Mouse (Mus musculus) kidney, embryonic 16.5 days (tissue): ENCODE results near the gene Actr2. TPM values are rescaled to one million over a fixed set of nuclear protein-coding genes. Genes with fewer than 3 reads are reported as not detected.
A peak's percentile ranks its signal among the peaks of the same experiment; 100 is the strongest.

ENCODE experiments used
- ATAC-seq: fragments of 200-750 bp; cut with Nextera tagmentation; 2 replicates; pipeline ENCODE4 v1.8.0; 2017; ENCODE audit warnings: moderate TSS enrichment; ENCODE audit not compliant: low FRiP score, low TSS enrichment
- H3K27ac ChIP-seq: fragments of 300-500 bp; sonication (generic); 2 replicates; pipeline ENCODE4 v1.5.1; 2014; ENCODE audit warnings: low read length
- H3K27me3 ChIP-seq: fragments of 300-500 bp; sonication (generic); 2 replicates; pipeline ENCODE4 v1.6.1; 2014; ENCODE audit warnings: low read length, control low read depth, mixed read lengths; ENCODE audit not compliant: insufficient read depth
- H3K36me3 ChIP-seq: fragments of 300-500 bp; sonication (generic); 2 replicates; pipeline ENCODE4 v1.6.1; 2014; ENCODE audit warnings: low read length, control low read depth, mixed read lengths; ENCODE audit not compliant: insufficient read depth
- H3K4me1 ChIP-seq: fragments of 300-500 bp; sonication (generic); 2 replicates; pipeline ENCODE4 v1.6.1; 2014; ENCODE audit warnings: low read length, control low read depth, mixed read lengths; ENCODE audit not compliant: insufficient read depth
- H3K4me2 ChIP-seq: fragments of 300-500 bp; sonication (generic); replicated peaks from 2 replicates; pipeline ENCODE4 v1.6.1; 2014; ENCODE audit warnings: low read depth, low read length
- H3K4me3 ChIP-seq: fragments of 300-500 bp; sonication (generic); 2 replicates; pipeline ENCODE4 v1.5.1; 2014; ENCODE audit warnings: mild to moderate bottlenecking, low read length
- H3K9ac ChIP-seq: fragments of 300-500 bp; sonication (generic); replicated peaks from 2 replicates; pipeline ENCODE4 v1.6.1; 2014; ENCODE audit warnings: low read length
- H3K9me3 ChIP-seq: fragments of 300-500 bp; sonication (generic); 2 replicates; pipeline ENCODE4 v1.6.1; 2016; ENCODE audit warnings: low read length, control low read depth
- WGBS: fragments of 180-500 bp; shearing (Covaris S2); extraction: QIAGEN DNeasy Blood & Tissue Kit; methylation state at CpG from one replicate; pipeline ENCODE4 v1.1.7; 2014; 5-methylcytosine and 5-hydroxymethylcytosine counted together
- polyA plus RNA-seq: library from polyadenylated mRNA; unstranded; fragments of >200 nt; fragmentation: Nextera tagmentation; extraction: Ambion mirVana; gene quantifications from 2 replicates; pipeline ENCODE4 v1.2.1, GENCODE M21; 2015

The Actr2 gene
- polyA plus RNA-seq, 1 experiment from 2014 or later: 109 TPM

DNA sequence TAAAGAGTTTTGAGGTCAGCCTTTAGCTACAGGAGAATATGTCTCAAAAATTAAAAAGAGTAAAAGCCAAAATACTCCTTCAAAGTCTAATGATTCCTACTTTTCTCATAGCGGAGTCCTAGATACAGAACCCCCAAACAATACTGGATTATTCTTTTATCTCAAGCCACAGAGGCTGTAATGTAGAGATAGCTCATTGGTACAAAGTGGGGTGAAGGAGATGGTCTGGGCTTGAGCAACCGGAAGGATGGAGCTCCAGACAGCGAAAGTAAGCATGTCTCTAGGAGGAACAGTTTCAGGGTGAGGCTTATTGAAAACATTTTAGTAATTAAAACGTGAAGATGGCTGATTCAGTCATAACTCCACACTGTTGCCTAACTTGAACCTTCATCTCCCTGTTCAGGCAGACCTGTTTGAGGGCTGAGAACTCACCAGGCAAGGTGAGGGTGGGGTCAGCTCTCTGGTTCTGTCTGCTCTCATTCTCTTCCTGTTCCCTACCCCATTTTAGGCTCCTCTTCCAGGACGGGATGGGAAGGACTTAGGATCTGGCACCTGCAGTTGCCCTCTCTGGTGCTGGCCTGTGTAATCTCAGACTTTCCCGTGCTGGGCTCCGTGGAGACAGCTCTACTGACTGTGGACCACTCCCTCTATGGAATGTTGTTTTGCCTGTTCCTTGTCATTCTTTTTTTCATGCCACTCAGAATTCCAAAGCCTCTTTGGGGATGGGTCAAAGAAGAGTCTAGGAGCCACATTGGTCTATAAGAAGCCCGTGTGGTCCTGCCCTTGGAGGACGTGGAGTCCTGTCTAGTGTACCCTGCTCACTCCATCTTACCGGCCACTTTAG, 14.2 kb upstream of the Actr2 start:
- Histone ChIP-seq H3K4me2 (no peak overlapping the region), H3K9ac (no peak overlapping the region), H3K27me3 (no peaks in the 10 kb centered on the region), H3K4me1 (no peaks in the 10 kb centered on the region), H3K36me3 (no peaks in the 10 kb centered on the region), H3K27ac (no peak overlapping the region), H3K9me3 (no peaks in the 10 kb centered on the region), H3K4me3 (no peak overlapping the region)
- ATAC-seq: no peak
- 77% methylated on average over 10 of the region's 10 CpGs for WGBS

- Histone ChIP-seq H3K9ac (no peak overlapping the region), H3K9me3 (no peaks in the 10 kb centered on the region), H3K36me3 (no peaks in the 10 kb centered on the region), H3K27ac (no peak overlapping the region), H3K4me1 (no peaks in the 10 kb centered on the region), H3K4me3 (no peak overlapping the region), H3K27me3 (no peaks in the 10 kb centered on the region), H3K4me2 (no peak overlapping the region)
- WGBS: 78% methylated on average over 1 of the region's 1 CpGs
- ATAC-seq: no peak
Observed at GRCm38 (mm10) chr11:20125423-20125822, 12.7 kb upstream of the Actr2 start.

- Histone ChIP-seq H3K4me3 (no peak overlapping the region), H3K9me3 (no peaks in the 10 kb centered on the region), H3K4me2 (no peak overlapping the region), H3K27ac (no peak overlapping the region), H3K4me1 (peaks cover 7% of the 10 kb centered on the region), H3K27me3 (no peaks in the 10 kb centered on the region), H3K36me3 (no peaks in the 10 kb centered on the region), H3K9ac (no peak overlapping the region)
- no peak for ATAC-seq
- WGBS: 92% methylated on average over 4 of the region's 4 CpGs
Observed at GRCm38 (mm10) chr11:20116701-20117100, 4.0 kb upstream of the Actr2 start.

DNA sequence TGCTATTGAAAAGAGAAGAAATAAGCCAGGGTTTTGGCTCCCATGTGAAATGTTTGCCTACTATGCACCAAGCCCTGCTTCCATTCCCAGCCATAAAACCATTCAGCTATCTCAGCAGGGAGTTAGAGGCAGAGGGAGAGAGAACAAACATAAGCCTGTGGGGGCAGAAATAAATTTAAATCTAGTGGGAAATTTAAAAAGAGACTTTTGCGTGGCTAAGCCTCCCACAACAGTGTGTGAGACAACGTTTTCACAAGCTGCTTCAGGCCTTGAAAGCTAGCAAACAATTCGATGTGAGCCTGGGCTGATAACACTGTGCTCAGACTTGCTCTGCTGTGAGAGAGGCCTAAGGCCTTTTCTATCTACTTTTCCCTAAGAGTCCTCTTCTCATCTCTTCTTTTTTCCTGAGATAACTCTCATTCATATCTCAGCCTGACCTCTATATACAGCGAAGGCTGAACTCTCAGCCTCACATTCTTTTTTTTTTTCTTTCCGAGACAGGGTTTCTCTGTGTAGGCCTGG, 3.4 kb upstream of the Actr2 start:
- Histone ChIP-seq H3K4me2 (no peak overlapping the region), H3K27ac (no peak overlapping the region), H3K27me3 (no peaks in the 10 kb centered on the region), H3K9me3 (no peaks in the 10 kb centered on the region), H3K4me1 (peaks cover 12% of the 10 kb centered on the region), H3K4me3 (no peak overlapping the region), H3K36me3 (no peaks in the 10 kb centered on the region), H3K9ac (no peak overlapping the region)
- ATAC-seq: no peak
- WGBS: 74% methylated on average over 5 of the region's 5 CpGs

DNA sequence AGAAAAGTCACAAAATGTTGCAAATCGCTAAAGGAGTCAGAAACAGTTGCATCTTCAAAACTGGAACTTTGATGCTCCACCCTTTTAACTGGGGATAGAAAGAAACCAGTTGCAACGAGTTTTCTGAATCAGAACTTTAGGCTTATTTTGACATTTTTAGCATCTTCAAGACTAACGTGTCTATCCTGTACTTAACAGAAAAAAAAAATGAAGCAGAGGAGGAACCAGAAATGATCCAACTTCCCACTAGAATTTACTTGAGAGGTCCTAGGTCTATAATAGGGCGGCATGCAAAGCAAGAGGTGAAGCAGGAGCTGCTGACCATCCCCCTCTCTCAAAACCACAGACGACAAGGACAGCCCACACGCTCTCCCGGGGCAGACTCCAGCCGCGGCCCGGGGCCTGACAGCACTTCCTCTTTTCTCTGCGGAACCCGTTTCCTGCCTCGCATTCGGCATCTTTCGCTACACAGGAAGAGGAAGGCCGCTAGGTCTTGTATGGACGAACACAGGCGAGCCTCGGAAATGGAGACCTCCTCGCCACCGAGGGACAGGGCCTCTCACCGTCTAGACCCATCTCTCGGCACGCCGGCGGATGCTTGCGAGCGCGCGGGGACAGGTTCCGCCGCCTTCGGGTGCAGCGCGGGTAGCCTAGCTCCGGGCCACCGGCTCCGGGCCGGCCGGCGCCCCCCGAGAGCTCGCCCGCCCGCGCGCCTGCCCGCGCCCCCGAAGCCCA, 540 bp downstream of the Actr2 start:
- H3K27ac ChIP-seq: peak overlapping the region; percentile 97
- H3K4me1 ChIP-seq: peaks cover 13% of the 10 kb centered on the region
- H3K4me2 ChIP-seq: peak overlapping the region; percentile 56
- H3K9me3 ChIP-seq: no peaks in the 10 kb centered on the region
- H3K4me3 ChIP-seq: peak overlapping the region; percentile 88
- H3K27me3 ChIP-seq: no peaks in the 10 kb centered on the region
- WGBS: under 1% methylated on average over 49 of the region's 50 CpGs
- ATAC-seq: peak; percentile 84
- no peaks in the 10 kb centered on the region for H3K36me3 ChIP-seq
- H3K9ac ChIP-seq: peak overlapping the region; percentile 86

DNA sequence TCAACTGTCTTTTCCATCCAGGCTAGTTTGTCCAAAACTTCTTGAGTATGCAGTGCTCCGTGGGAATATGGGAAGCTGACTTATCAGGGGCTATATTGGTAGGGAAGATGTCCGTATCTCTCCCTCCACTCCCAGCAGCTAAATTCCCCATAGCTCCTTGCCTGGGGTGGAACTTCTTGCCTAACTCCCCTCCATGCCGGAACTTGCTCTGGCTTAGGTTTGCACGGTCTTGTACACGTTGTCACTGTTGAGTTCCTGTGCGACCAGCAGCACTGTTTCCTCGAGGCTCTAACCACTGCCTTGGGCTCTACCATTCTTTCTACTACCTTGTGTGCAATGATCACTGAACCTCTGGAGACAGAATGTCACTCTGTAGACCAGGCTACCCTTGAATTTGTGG, 4.6 kb downstream of the Actr2 start:
- Histone ChIP-seq H3K9ac (no peak overlapping the region), H3K4me1 (peaks cover 7% of the 10 kb centered on the region), H3K4me2 (no peak overlapping the region), H3K4me3 (no peak overlapping the region), H3K36me3 (no peaks in the 10 kb centered on the region), H3K27ac (no peak overlapping the region), H3K9me3 (no peaks in the 10 kb centered on the region), H3K27me3 (no peaks in the 10 kb centered on the region)
- no peak for ATAC-seq
- 93% methylated on average over 7 of the region's 7 CpGs for WGBS

GRCm38 (mm10) chr11:20107683-20108082, 5.0 kb downstream of the Actr2 start:
- Histone ChIP-seq H3K27ac (no peak overlapping the region), H3K4me1 (peaks cover 7% of the 10 kb centered on the region), H3K4me3 (no peak overlapping the region), H3K9me3 (no peaks in the 10 kb centered on the region), H3K27me3 (no peaks in the 10 kb centered on the region), H3K36me3 (no peaks in the 10 kb centered on the region), H3K4me2 (no peak overlapping the region), H3K9ac (no peak overlapping the region)
- ATAC-seq: no peak
- WGBS: 91% methylated on average over 4 of the region's 4 CpGs

GRCm38 (mm10) chr11:20106946-20107345, 5.8 kb downstream of the Actr2 start:
- WGBS: 86% methylated on average over 3 of the region's 3 CpGs

GRCm38 (mm10) chr11:20103949-20104348, 8.8 kb downstream of the Actr2 start:
- no peaks in the 10 kb centered on the region for H3K4me1 ChIP-seq
- H3K9ac ChIP-seq: no peak overlapping the region
- H3K27ac ChIP-seq: no peak overlapping the region
- H3K4me2 ChIP-seq: no peak overlapping the region
- 88% methylated on average over 2 of the region's 2 CpGs for WGBS
- ATAC-seq: no peak
- no peaks in the 10 kb centered on the region for H3K27me3 ChIP-seq
- H3K9me3 ChIP-seq: no peaks in the 10 kb centered on the region
- 0 out of 2 replicates have a peak, but pooled peaks cover 5% of the 10 kb centered on the region for H3K36me3 ChIP-seq
- H3K4me3 ChIP-seq: no peak overlapping the region

More at GRCm38 (mm10) chr11:20106946-20107345, 5.8 kb downstream of the Actr2 start:
- Histone ChIP-seq H3K9ac (no peak overlapping the region), H3K9me3 (no peaks in the 10 kb centered on the region), H3K4me2 (no peak overlapping the region), H3K4me3 (no peak overlapping the region), H3K27me3 (no peaks in the 10 kb centered on the region), H3K4me1 (peaks cover 7% of the 10 kb centered on the region), H3K27ac (no peak overlapping the region), H3K36me3 (no peaks in the 10 kb centered on the region)
- no peak for ATAC-seq

DNA sequence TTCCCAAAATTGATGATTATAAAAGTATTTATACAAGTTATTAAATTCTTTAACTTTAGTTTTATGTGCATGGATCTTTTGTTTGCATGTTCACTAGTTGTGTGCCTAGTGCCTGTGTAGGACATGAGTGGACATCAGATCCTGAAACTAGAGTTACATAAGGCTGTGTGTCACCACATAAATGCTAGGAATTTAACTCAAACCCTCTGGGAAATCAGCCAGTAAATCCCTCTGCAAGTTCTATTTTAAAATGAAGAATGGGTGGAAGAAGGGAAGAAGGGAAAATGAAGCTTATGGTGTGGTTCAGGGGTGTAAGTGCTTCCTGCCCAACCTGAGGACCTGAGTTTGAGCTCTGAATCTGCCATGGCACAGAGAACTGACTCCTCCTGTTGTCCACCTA, 26.4 kb downstream of the Actr2 start:
- no peaks in the 10 kb centered on the region for H3K27me3 ChIP-seq
- H3K9me3 ChIP-seq: no peaks in the 10 kb centered on the region
- ATAC-seq: no peak
- no peaks in the 10 kb centered on the region for H3K4me1 ChIP-seq
- H3K27ac ChIP-seq: no peak overlapping the region
- H3K9ac ChIP-seq: no peak overlapping the region
- no peak overlapping the region for H3K4me3 ChIP-seq
- no peak overlapping the region for H3K4me2 ChIP-seq
- H3K36me3 ChIP-seq: peaks cover 35% of the 10 kb centered on the region
